Mouse (Mus musculus) cerebellum, postnatal 10 days (tissue): ENCODE results near the gene E130114P18Rik.

ENCODE experiments used
- DNase-seq, 2 experiments: peaks; one replicate each; pipeline ENCODE4 v3.0.0; 2021; ENCODE audit warnings: mixed read lengths in 2 of 2

The E130114P18Rik gene

GRCm38 (mm10) chr4:97689456-97690383 is 88.2 kb downstream of the E130114P18Rik start:
- DNase-seq = no peak

DNA sequence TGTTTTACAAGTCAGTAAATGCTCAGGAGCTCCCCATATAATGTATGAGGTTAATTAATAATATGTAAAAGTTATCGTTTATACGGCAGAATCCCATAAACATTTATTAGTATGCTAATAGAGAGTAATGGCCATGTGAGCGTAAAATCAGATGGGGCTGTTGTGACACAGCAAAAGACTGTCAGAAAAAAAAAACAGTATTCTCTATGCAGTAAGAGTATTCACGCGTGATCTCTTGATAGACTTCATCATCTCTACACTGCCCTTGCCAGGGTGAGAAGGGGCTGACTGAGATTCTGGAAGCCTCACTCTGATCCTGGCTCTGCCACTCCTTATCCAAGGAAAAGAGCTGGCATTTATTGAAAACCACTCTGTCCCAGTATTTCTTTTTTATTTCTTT is 91.9 kb downstream of the E130114P18Rik start:
- no peak for DNase-seq

- DNase-seq = peak in 1 of 2 experiments; percentile 29
These were observed 101.3 kb downstream of the E130114P18Rik start for GRCm38 (mm10) chr4:97676579-97676937.

GRCm38 (mm10) chr4:97675741-97676578 is 101.9 kb downstream of the E130114P18Rik start:
- DNase-seq = peak in 1 of 2 experiments; percentile 35

GRCm38 (mm10) chr4:97673854-97674510 is 103.9 kb downstream of the E130114P18Rik start:
- DNase-seq = no peak

- DNase-seq = peak; percentile 59 to 66
These were observed 105.4 kb downstream of the E130114P18Rik start for GRCm38 (mm10) chr4:97672501-97672900.

- DNase-seq = peak; percentile 54 to 56
These were observed 106.0 kb downstream of the E130114P18Rik start for GRCm38 (mm10) chr4:97671911-97672310.

GRCm38 (mm10) chr4:97670418-97670817 is 107.5 kb downstream of the E130114P18Rik start:
- peak; percentile 31 to 62 for DNase-seq

- no peak for DNase-seq
These were observed 108.1 kb downstream of the E130114P18Rik start for GRCm38 (mm10) chr4:97669808-97670207.

GRCm38 (mm10) chr4:97665428-97665755 is 112.5 kb downstream of the E130114P18Rik start:
- DNase-seq = no peak

- no peak for DNase-seq
These were observed 113.0 kb downstream of the E130114P18Rik start for GRCm38 (mm10) chr4:97664738-97665427.

GRCm38 (mm10) chr4:97663922-97664321 is 114.0 kb downstream of the E130114P18Rik start:
- no peak for DNase-seq

DNA sequence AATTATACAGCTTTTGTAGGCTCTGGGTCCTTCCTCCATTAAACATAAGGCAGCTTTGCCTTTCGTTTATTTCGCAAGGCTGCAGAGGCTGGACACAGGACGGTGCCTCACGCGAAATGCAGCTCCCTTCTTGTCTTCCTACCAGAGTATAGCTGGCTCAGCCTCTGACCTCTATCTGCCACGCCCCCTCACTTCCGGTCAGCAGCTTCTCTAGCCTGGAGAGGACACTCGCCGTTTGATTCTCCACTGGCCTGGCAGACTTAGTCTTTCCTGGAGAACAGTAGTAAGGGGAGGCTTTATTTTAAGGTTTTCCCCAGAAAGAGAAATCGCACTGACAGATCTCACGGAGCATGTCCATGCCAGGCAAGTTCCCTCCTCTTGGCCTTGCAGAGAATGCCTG is 115.0 kb downstream of the E130114P18Rik start:
- peak in 1 of 2 experiments; percentile 38 for DNase-seq

GRCm38 (mm10) chr4:97661611-97662273 is 116.1 kb downstream of the E130114P18Rik start:
- peak in 1 of 2 experiments; percentile 32 for DNase-seq

DNA sequence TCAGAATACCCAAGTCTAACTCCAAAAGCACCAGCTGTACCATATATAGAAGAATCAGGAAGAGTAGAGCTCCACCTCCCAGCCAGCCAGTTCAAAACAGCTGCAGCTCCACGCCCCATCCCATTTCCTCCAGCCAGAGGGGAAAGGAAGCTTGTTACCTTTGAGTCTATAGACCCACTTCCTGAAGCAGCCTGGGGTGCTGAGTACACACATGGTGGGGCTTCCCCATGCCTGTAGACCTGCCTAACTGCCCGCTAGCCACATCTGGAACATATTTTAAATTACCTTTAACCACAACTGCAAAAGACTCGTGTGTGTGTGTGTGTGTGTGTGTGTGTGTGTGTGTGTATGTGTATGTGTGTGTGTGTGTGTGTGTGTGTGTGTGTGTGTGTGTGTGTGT is 120.3 kb downstream of the E130114P18Rik start:
- DNase-seq = no peak

DNA sequence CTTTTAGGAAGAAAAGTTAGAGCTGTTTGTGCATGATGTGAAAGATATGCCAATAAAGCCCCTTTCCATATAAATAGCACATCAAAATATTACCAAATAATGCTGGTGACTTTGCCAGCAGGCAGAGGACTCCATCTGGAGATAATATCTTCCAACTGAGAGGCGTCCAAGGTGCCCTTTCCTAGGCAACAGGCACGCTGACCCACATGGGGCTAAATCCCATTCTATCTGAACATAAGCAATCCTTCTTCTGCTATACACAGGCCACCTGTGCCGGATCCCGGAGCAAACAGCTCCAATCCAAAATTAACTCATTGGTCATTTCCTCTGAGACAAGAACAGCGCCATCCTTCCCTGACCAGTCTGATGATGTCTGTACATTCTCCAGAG is 128.3 kb downstream of the E130114P18Rik start:
- DNase-seq = peak in 1 of 2 experiments; percentile 75

GRCm38 (mm10) chr4:97648825-97649625 is 128.9 kb downstream of the E130114P18Rik start:
- DNase-seq = peak; percentile 94 to 96

DNA sequence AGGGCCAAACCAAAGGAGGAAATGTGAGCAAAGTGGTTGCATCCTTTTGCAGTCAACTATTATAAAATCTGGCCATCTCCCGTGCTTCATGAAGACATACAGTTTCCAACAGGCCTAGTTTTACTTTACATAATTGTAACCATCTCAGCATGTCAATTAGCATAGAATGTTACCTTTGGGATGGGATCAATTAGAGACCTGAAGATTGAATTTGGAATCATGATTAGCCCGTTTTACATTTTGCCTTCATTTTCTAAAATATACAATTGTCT is 129.5 kb downstream of the E130114P18Rik start:
- DNase-seq = no peak

- DNase-seq = peak; percentile 94 to 97
These were observed 130.0 kb downstream of the E130114P18Rik start for GRCm38 (mm10) chr4:97647700-97648435.

DNA sequence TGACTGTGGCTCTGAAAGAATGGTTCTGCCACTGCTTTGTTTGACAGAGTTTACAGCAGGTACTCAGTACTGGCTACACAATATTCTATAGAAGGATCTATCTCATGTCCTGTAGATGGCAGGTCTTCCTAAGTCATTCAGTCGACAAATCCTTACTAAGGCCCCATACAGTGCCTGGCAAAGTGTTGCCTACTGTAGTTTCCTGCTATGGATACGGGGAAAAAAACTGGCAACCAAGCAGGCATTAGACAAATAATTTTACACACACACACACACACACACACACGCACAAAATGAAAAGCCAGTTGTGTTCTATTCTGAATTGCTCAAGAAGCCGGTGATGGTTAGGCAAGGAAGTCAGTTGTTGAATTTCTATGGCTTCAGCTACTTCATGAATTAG is 130.6 kb downstream of the E130114P18Rik start:
- DNase-seq = peak in 1 of 2 experiments; percentile 32
